Mouse (Mus musculus) heart, embryonic 13.5 days (tissue): ENCODE measurements at regions not wholly inside any gene's neighbourhood (a gene's known extent, or its start where the extent isn't known, plus 50 kb on each side); places are given as distances from the start of the nearest gene placed in this dataset.

Experiments used
- ATAC-seq: fragments of 200-750 bp; cut with Nextera tagmentation; 2 replicates; pipeline ENCODE4 v1.8.0; 2017; ENCODE audit warnings: moderate TSS enrichment; ENCODE audit not compliant: insufficient number of reproducible peaks, low FRiP score, low TSS enrichment; ENCODE audit errors: extremely low read depth
- H3K27ac ChIP-seq: fragments of 300-500 bp; sonication (generic); replicated peaks from 2 replicates; pipeline ENCODE4 v1.5.1; 2015; ENCODE audit warnings: moderate library complexity, mild to moderate bottlenecking, inconsistent platforms
- H3K27me3 ChIP-seq: fragments of 300-500 bp; sonication (generic); replicated peaks from 2 replicates; pipeline ENCODE4 v1.6.1; 2015; ENCODE audit warnings: mild to moderate bottlenecking, inconsistent platforms
- H3K36me3 ChIP-seq: fragments of 300-500 bp; sonication (generic); 2 replicates; pipeline ENCODE4 v1.6.1; 2015; ENCODE audit warnings: mild to moderate bottlenecking, inconsistent platforms
- H3K4me1 ChIP-seq: fragments of 300-500 bp; sonication (generic); 2 replicates; pipeline ENCODE4 v1.6.1; 2015; ENCODE audit warnings: inconsistent platforms
- H3K4me2 ChIP-seq: fragments of 300-500 bp; sonication (generic); 2 replicates; pipeline ENCODE4 v1.6.1; 2015; ENCODE audit warnings: inconsistent platforms, mild to moderate bottlenecking, moderate library complexity
- H3K4me3 ChIP-seq: fragments of 300-500 bp; sonication (generic); 2 replicates; pipeline ENCODE4 v1.5.1; 2015; ENCODE audit warnings: moderate library complexity, mild to moderate bottlenecking, inconsistent platforms
- H3K9ac ChIP-seq: fragments of 300-500 bp; sonication (generic); 2 replicates; pipeline ENCODE4 v1.6.1; 2015; ENCODE audit warnings: inconsistent platforms, mild to moderate bottlenecking, moderate library complexity
- H3K9me3 ChIP-seq: fragments of 300-500 bp; sonication (generic); 2 replicates; pipeline ENCODE4 v1.6.1; 2016; ENCODE audit warnings: inconsistent platforms
- WGBS: fragments of 180-500 bp; shearing (Covaris S2); methylation state at CpG from one replicate; pipeline ENCODE4 v1.1.7; 2015; ENCODE audit warnings: mixed read lengths; 5-methylcytosine and 5-hydroxymethylcytosine counted together

DNA sequence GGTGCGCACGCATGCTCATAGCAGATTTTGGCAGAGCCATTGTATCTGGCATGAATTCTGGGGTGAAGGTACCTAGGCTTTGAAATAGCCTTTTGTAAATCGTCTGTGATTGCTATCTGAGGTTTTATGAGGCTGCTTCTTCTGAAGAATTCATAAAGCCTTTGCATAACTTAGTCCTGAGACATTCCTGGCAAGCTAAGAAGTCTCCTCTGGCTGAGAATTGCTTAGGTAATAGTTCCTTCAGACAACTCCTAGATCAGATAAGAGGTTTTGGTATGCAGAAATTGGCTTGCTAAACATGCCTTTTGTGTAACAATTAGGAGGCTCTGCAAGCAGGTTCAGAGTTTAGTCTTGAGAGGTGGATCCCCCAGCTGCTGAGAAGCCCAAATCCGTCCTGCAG, 82.7 kb downstream of the Pmp22 start:
- WGBS: 75% methylated on average over 4 of the region's 4 CpGs
- ATAC-seq: no peak
- H3K9ac ChIP-seq: no peak overlapping the region

DNA sequence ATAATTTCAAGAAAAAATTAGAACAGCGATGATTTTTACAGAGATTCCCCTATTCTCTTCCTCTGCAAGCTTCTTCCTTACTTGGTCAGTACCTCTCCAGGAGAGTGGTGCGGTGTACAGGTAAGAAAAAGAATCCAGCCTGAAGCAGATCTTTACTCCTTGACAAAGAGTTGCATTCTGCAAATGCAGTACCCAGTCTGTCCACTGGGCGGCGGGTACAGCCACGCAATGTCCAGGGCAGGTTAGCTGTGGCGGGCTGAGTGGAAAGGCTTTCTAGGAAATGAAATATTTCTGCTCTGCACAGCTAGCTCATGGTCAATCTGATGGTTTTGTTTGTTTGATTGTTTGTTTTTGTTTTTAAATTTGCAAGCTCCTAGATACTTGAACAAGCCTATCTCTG, 84.3 kb downstream of the Pmp22 start:
- ATAC-seq: no peak
- Histone ChIP-seq H3K9me3 (no peaks in the 10 kb centered on the region), H3K27ac (no peak overlapping the region), H3K9ac (no peak overlapping the region), H3K4me2 (no peak overlapping the region), H3K4me1 (peaks cover 30% of the 10 kb centered on the region), H3K27me3 (no peaks in the 10 kb centered on the region), H3K36me3 (no peaks in the 10 kb centered on the region), H3K4me3 (no peak overlapping the region)
- 13% methylated on average over 6 of the region's 6 CpGs for WGBS

More for the DNA sequence above, 82.7 kb downstream of the Pmp22 start:
- Histone ChIP-seq H3K9me3 (no peaks in the 10 kb centered on the region), H3K36me3 (no peaks in the 10 kb centered on the region), H3K27ac (no peak overlapping the region), H3K4me1 (peaks cover 30% of the 10 kb centered on the region), H3K27me3 (no peaks in the 10 kb centered on the region), H3K4me2 (no peak overlapping the region), H3K4me3 (no peak overlapping the region)

DNA sequence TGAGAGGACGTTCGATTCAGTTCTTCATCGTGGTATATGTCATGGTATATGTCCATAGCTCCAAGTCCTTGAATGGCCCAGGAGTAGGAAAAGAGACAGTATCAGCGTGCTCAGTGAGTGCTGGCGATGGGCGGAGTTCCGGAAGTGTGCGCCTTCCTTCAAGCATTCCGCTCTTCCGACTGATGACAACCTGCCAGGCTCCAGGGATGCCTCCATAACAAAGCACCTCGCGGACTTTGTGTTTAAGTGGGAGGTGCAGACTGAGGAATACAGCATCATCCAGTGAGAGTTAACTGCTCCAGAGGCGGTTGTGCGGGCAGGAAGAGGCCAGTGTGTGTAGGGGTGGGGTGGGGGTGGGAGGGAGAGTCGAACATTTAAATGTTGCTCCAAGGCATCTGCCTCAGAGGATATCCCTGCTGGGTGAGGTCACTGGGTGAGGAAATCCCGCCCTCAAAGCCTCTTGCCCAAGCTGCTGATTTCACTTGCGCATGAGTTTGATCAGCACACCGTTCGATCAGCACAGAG, 85.2 kb downstream of the Pmp22 start:
- Histone ChIP-seq H3K36me3 (no peaks in the 10 kb centered on the region), H3K4me2 (peak overlapping the region; percentile 54), H3K9me3 (no peaks in the 10 kb centered on the region), H3K27ac (no peak overlapping the region; the same call in 1 of the 2 replicates), H3K9ac (no peak overlapping the region), H3K4me3 (peak overlapping the region; percentile 16; the same call in 1 of the 2 replicates), H3K4me1 (peaks cover 30% of the 10 kb centered on the region), H3K27me3 (no peaks in the 10 kb centered on the region)
- 34% methylated on average over 19 of the region's 19 CpGs for WGBS
- no peak for ATAC-seq

DNA sequence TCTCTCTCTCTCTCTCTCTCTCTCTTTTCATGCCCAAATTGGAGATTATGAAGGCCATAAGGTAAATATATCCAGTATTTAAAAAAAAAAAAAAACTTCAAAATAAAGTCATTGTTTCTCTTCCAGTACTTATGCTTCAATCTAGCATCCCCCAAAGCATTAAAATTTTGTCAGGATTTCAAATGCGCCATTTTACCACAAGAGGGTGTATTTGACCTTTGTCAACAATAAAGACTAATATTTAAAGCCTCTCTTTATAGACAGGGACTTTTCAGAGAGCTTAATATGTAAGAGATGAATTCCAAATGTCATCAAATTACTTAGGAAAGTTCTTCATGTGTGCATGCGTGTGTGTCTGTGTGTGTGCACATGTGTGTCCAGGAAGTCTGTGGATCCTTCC, 87.2 kb downstream of the Pmp22 start:
- Histone ChIP-seq H3K9me3 (no peaks in the 10 kb centered on the region), H3K36me3 (no peaks in the 10 kb centered on the region), H3K9ac (no peak overlapping the region), H3K27ac (peak overlapping the region; percentile 77; the same call in 1 of the 2 replicates), H3K4me3 (no peak overlapping the region), H3K4me1 (peaks cover 42% of the 10 kb centered on the region), H3K27me3 (no peaks in the 10 kb centered on the region), H3K4me2 (no peak overlapping the region)
- ATAC-seq: no peak
- WGBS: 79% methylated on average over 2 of the region's 2 CpGs

DNA sequence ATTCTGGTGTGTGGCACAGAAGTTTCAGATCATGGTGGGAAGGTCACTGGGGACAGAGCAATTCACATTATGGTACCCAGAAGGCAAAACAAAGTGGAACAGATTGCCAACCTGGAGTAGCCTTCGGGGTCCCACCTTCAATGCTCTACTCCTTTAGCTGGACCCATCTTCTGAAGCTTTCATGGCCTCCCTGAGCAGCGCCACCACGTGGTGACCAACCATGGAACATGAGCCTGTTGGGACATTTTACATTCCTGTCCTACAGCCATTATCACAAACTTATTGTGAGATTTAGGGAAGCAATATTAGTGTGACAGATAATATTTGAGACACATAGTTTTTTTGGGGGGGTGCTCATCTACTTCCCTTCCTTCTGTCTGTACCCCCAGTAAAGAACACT, 88.3 kb downstream of the Pmp22 start:
- H3K27ac ChIP-seq: no peak overlapping the region
- no peak overlapping the region for H3K4me3 ChIP-seq
- H3K4me2 ChIP-seq: no peak overlapping the region
- ATAC-seq: no peak
- H3K27me3 ChIP-seq: no peaks in the 10 kb centered on the region
- no peak overlapping the region for H3K9ac ChIP-seq
- H3K4me1 ChIP-seq: peaks cover 48% of the 10 kb centered on the region
- no peaks in the 10 kb centered on the region for H3K36me3 ChIP-seq
- H3K9me3 ChIP-seq: no peaks in the 10 kb centered on the region
- WGBS: 58% methylated on average over 3 of the region's 3 CpGs

DNA sequence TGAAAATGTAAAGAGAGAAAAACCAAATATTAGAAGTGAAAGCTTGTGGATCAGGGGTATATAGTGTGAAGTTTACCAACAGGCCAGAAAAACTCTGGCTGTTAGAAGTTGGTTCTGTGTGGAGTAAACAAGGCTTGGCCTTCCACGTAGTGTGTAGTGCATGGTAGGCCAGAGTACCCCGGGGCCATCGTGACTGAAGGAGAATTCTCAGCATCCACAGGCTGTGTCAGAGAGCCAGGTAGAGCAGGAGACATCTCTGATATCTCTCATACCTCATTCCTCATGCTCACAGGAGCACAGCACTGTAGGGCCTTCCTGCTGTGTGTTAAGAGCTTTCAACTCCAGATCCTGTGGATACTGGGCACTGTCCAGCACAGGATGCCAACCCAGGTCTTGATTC, 97.7 kb downstream of the Pmp22 start:
- H3K27me3 ChIP-seq: no peaks in the 10 kb centered on the region
- H3K27ac ChIP-seq: no peak overlapping the region
- H3K4me2 ChIP-seq: no peak overlapping the region
- H3K36me3 ChIP-seq: no peaks in the 10 kb centered on the region
- H3K9ac ChIP-seq: no peak overlapping the region
- H3K4me3 ChIP-seq: no peak overlapping the region
- WGBS: 83% methylated on average over 3 of the region's 3 CpGs
- peaks cover 20% of the 10 kb centered on the region for H3K4me1 ChIP-seq
- ATAC-seq: no peak
- no peaks in the 10 kb centered on the region for H3K9me3 ChIP-seq

DNA sequence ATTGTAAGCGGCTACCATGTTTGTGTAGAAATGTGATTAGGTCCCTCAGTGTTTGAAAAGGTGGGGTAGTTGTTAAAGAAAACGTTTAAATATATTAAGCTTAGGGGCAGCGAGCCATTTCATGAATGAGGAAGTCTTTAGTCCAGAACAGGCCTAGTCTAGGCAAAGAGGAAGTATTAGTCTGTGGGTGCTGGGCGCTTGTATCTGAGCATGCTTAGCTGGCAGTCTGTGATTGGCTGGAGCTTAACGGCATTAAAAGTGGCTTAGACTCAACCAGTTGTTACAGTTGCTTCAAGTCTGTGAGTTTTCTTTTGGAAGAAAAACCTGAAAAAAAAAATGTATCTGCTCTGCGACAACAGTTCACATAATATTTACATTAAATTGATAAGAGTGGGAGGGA, 102.0 kb downstream of the Pmp22 start:
- Histone ChIP-seq H3K9me3 (no peaks in the 10 kb centered on the region), H3K4me1 (peaks cover 15% of the 10 kb centered on the region), H3K27me3 (no peaks in the 10 kb centered on the region), H3K4me2 (no peak overlapping the region), H3K36me3 (no peaks in the 10 kb centered on the region), H3K27ac (no peak overlapping the region), H3K4me3 (no peak overlapping the region), H3K9ac (no peak overlapping the region)
- no peak for ATAC-seq
- 87% methylated on average over 6 of the region's 6 CpGs for WGBS

DNA sequence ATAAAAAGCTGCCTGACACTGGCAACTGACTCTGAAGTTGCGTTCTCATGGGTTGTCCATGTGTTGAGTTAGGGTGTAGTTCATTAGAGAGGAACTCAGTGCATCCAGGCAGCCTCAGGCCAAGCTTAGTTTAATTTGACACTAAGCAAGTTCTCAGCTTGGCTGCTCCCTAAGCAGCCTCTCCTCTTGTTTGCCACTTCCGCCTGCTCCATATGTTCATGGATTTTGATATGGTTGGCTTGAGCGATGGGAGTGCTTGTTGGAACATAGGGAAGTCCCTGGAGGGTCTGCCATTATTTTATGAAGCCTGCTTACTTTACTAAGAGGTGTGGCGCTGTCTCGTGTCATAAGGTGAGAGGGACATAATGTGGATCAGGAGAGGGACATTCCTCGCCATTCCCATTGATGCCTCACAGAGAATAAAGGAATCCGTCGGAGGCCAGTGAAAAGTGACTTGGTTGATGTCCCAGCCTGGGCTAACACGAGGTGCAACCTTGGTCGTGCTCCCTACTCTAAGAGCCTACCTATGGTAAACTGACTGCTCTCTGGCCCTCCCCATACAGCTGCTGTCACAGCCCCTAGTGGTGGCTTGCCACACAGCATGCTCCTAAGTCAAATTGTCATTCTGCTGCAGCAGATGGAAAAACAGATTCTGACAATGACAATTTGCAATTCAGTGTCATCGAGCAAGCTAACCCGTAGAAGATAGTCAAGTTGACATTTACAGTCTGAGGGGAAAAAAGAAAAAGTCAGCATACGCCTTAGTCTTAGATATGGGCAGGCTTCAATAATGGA, 104.6 kb downstream of the Pmp22 start:
- no peak overlapping the region for H3K4me2 ChIP-seq
- H3K27ac ChIP-seq: no peak overlapping the region
- H3K4me3 ChIP-seq: no peak overlapping the region
- H3K36me3 ChIP-seq: no peaks in the 10 kb centered on the region
- peaks cover 5% of the 10 kb centered on the region for H3K4me1 ChIP-seq
- WGBS: 73% methylated on average over 13 of the region's 13 CpGs
- H3K9me3 ChIP-seq: no peaks in the 10 kb centered on the region
- no peak overlapping the region for H3K9ac ChIP-seq
- no peak for ATAC-seq
- no peaks in the 10 kb centered on the region for H3K27me3 ChIP-seq

DNA sequence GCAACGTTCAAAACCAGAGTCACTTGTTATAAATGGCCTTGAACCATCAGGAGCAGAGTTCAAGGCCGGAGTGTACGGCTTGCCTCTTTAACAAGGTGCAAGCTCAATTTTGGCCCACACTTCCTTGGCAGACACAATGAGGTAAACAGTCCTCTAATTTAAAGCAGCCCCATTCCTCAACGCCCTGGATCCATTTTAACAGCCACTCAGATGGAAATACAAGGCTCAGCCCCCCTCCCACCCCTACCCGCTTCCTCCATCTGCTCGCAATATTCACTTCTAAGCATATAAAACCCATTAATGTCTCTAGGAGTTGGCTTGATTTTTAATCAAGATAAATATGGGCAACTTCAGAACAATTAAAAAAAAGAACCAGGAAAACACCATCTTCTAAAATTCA, 105.7 kb downstream of the Pmp22 start:
- Histone ChIP-seq H3K9ac (no peak overlapping the region), H3K4me2 (no peak overlapping the region), H3K27ac (no peak overlapping the region), H3K27me3 (no peaks in the 10 kb centered on the region), H3K9me3 (no peaks in the 10 kb centered on the region), H3K36me3 (no peaks in the 10 kb centered on the region), H3K4me3 (no peak overlapping the region), H3K4me1 (no peaks in the 10 kb centered on the region)
- 78% methylated on average over 6 of the region's 6 CpGs for WGBS
- no peak for ATAC-seq

DNA sequence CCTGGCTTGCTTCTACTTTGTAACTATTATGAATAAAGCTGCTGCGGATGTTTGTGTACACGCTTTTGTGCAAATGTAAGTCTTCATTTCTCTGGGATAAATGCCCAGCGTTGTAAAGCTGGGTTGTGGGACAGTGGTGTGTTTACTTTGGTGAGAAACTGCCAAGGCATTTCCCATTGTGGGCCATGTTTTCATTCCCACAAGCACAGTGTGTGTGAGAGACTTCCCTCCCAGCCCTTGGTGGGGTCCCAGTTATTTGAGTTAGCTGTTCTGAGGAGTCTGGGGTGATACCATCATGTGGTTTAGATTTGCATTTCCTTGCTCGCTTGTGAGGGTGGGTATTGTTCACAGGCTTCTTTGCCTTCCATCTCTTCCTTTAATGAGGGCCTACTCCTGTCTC, 109.9 kb downstream of the Pmp22 start:
- Histone ChIP-seq H3K9me3 (no peaks in the 10 kb centered on the region), H3K4me2 (no peak overlapping the region), H3K27ac (no peak overlapping the region), H3K9ac (no peak overlapping the region), H3K27me3 (peaks cover 4% of the 10 kb centered on the region; the same call in 1 of the 2 replicates), H3K4me1 (peaks cover 4% of the 10 kb centered on the region), H3K36me3 (no peaks in the 10 kb centered on the region), H3K4me3 (no peak overlapping the region)
- 77% methylated on average over 4 of the region's 4 CpGs for WGBS
- no peak for ATAC-seq

DNA sequence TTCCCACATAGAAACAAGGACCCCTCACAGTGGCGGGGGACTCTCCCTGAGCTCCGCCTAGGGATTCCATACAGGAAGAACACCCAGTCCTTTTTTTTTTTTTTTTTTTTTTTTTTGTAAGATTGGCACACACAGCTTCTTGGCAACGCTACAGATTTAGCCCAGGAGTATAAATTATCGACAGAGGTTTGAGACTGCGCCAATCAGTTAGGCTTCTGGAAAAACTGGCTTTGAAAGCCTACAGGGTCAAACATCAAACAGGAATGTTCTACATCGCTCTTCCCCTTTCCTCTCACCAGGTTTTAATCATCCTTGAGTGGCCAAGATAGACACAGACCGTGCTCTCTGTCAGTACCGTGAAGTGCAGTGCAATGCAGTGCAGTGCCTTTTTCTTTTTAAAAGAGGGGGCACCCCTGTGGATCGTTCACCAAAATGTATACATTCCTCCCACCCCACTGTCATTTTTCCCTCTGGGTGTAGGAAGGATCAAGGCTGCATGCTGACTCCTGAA, 115.2 kb downstream of the Pmp22 start:
- no peak overlapping the region for H3K9ac ChIP-seq

DNA sequence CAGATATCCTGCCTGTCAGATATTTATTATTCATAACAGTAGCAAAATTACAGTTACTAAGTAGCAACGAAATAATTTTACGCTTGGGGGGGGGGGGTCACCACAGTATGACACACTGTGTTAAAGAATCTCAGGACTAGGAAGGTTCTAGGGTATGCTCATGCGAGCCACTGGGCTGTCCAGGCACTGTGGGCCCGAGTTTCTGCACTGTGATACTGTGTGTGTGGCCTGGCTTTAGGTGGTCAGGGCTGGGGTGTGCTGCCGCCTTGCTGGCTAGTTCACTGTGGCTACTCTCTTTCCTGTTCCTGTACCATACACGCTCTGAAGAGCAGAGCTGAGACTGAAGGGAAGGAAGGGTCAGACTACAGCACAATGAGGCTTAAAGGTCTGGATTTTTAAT, 116.3 kb downstream of the Pmp22 start:
- Histone ChIP-seq H3K4me1 (peaks cover 12% of the 10 kb centered on the region), H3K4me3 (no peak overlapping the region), H3K27ac (no peak overlapping the region), H3K4me2 (no peak overlapping the region), H3K9me3 (no peaks in the 10 kb centered on the region), H3K9ac (no peak overlapping the region), H3K36me3 (no peaks in the 10 kb centered on the region), H3K27me3 (peaks cover 4% of the 10 kb centered on the region; the same call in 1 of the 2 replicates)
- ATAC-seq: no peak
- 79% methylated on average over 6 of the region's 6 CpGs for WGBS

More for the DNA sequence above, 115.2 kb downstream of the Pmp22 start:
- 35% methylated on average over 9 of the region's 9 CpGs for WGBS
- ATAC-seq: no peak
- H3K4me3 ChIP-seq: no peak overlapping the region
- H3K27ac ChIP-seq: no peak overlapping the region
- peaks cover 4% of the 10 kb centered on the region; the same call in 1 of the 2 replicates for H3K27me3 ChIP-seq
- H3K4me1 ChIP-seq: peaks cover 12% of the 10 kb centered on the region
- no peaks in the 10 kb centered on the region for H3K9me3 ChIP-seq
- H3K36me3 ChIP-seq: no peaks in the 10 kb centered on the region
- peak overlapping the region; percentile 40 for H3K4me2 ChIP-seq
